Mouse (Mus musculus) liver, adult 2 months (tissue): ENCODE measurements at regions not wholly inside any gene's neighbourhood (a gene's known extent, or its start where the extent isn't known, plus 50 kb on each side); places are given as distances from the start of the nearest gene placed in this dataset.

ENCODE experiments used
- DNase-seq: peaks from one replicate; pipeline ENCODE4 v3.0.0-alpha.2; 2011; ENCODE audit warnings: low read depth, low spot score; ENCODE audit errors: extremely low read depth
- H3K27ac ChIP-seq: fragments of 200-500 bp; replicated peaks from 2 replicates; pipeline ENCODE4 v1.5.1; 2012; ENCODE audit warnings: low read depth, mild to moderate bottlenecking, control low read depth, inconsistent platforms, low read length; ENCODE audit not compliant: insufficient read depth
- H3K27me3 ChIP-seq: fragments of 200-500 bp; 2 replicates; pipeline ENCODE4 v1.6.1; 2012; ENCODE audit warnings: mild to moderate bottlenecking, moderate library complexity, low read length, inconsistent platforms; ENCODE audit not compliant: control insufficient read depth, insufficient read depth
- H3K36me3 ChIP-seq: fragments of 200-500 bp; 2 replicates; pipeline ENCODE4 v1.6.1; 2012; ENCODE audit warnings: low read length, inconsistent platforms; ENCODE audit not compliant: control insufficient read depth, insufficient read depth
- H3K4me1 ChIP-seq: fragments of 200-500 bp; 2 replicates; pipeline ENCODE4 v1.6.1; 2011; ENCODE audit warnings: low read length; ENCODE audit not compliant: control insufficient read depth, insufficient read depth
- H3K4me3 ChIP-seq: fragments of 200-500 bp; 2 replicates; pipeline ENCODE4 v1.5.1; 2011; ENCODE audit warnings: low read depth, mild to moderate bottlenecking, control low read depth, low read length, moderate library complexity; ENCODE audit not compliant: insufficient read depth
- H3K79me2 ChIP-seq: fragments of 200-500 bp; 2 replicates; pipeline ENCODE4 v1.6.1; 2012; ENCODE audit warnings: inconsistent platforms, mild to moderate bottlenecking, low read length, moderate library complexity; ENCODE audit not compliant: control insufficient read depth, insufficient read depth
- H3K9ac ChIP-seq: fragments of 200-500 bp; 2 replicates; pipeline ENCODE4 v1.6.1; 2012; ENCODE audit warnings: low read depth, mild to moderate bottlenecking, control low read depth, inconsistent platforms, low read length
- CTCF ChIP-seq: fragments of 200-500 bp; IDR thresholded peaks from 2 replicates; pipeline ENCODE4 v1.5.1; 2011; ENCODE audit warnings: low read depth, low read length, control low read depth
- POLR2A ChIP-seq: fragments of 200-500 bp; IDR thresholded peaks from 2 replicates; pipeline ENCODE4 v1.6.1; 2011; ENCODE audit warnings: low read length, control low read depth; ENCODE audit not compliant: insufficient read depth; ENCODE audit errors: extremely low read depth
- WGBS: fragments of 180-500 bp; shearing (Covaris S2); methylation state at CpG from one replicate; pipeline ENCODE4 v1.1.7; 2018; 5-methylcytosine and 5-hydroxymethylcytosine counted together

GRCm38 (mm10) chr14:25359824-25360294, 99.1 kb upstream of the Zmiz1 start:
- Histone ChIP-seq H3K36me3 (no peaks in the 10 kb centered on the region), H3K9ac (no peak overlapping the region), H3K79me2 (no peaks in the 10 kb centered on the region), H3K4me3 (no peak overlapping the region), H3K4me1 (no peaks in the 10 kb centered on the region), H3K27ac (no peak overlapping the region), H3K27me3 (no peaks in the 10 kb centered on the region)
- DNase-seq = no peak
- 88% methylated on average over 3 of the region's 3 CpGs for WGBS
- TF ChIP-seq POLR2A = no peak

GRCm38 (mm10) chr14:25360726-25361125, 98.3 kb upstream of the Zmiz1 start:
- H3K36me3 ChIP-seq = no peaks in the 10 kb centered on the region
- H3K79me2 ChIP-seq = no peaks in the 10 kb centered on the region
- H3K27ac ChIP-seq = no peak overlapping the region
- no peaks in the 10 kb centered on the region for H3K4me1 ChIP-seq
- H3K4me3 ChIP-seq = no peak overlapping the region
- WGBS = 94% methylated on average over 9 of the region's 9 CpGs
- no peaks in the 10 kb centered on the region for H3K27me3 ChIP-seq
- no peak overlapping the region for H3K9ac ChIP-seq
- DNase-seq = no peak
- TF ChIP-seq CTCF (no peak), POLR2A (no peak)

GRCm38 (mm10) chr14:25361129-25361528, 97.9 kb upstream of the Zmiz1 start:
- 89% methylated on average over 3 of the region's 3 CpGs for WGBS
- H3K27me3 ChIP-seq = no peaks in the 10 kb centered on the region
- H3K9ac ChIP-seq = no peak overlapping the region
- no peak overlapping the region for H3K4me3 ChIP-seq
- DNase-seq = no peak
- no peaks in the 10 kb centered on the region for H3K4me1 ChIP-seq
- no peaks in the 10 kb centered on the region for H3K79me2 ChIP-seq
- no peak overlapping the region for H3K27ac ChIP-seq
- no peaks in the 10 kb centered on the region for H3K36me3 ChIP-seq
- TF ChIP-seq POLR2A (no peak), CTCF (no peak)

GRCm38 (mm10) chr14:25362771-25363170, 96.2 kb upstream of the Zmiz1 start:
- Histone ChIP-seq H3K27me3 (no peaks in the 10 kb centered on the region), H3K79me2 (no peaks in the 10 kb centered on the region), H3K27ac (no peak overlapping the region), H3K4me1 (no peaks in the 10 kb centered on the region), H3K9ac (no peak overlapping the region), H3K4me3 (no peak overlapping the region), H3K36me3 (no peaks in the 10 kb centered on the region)
- TF ChIP-seq POLR2A (no peak), CTCF (no peak)
- 42% methylated on average over 1 of the region's 1 CpGs for WGBS
- no peak for DNase-seq

GRCm38 (mm10) chr14:25365226-25365800, 93.7 kb upstream of the Zmiz1 start:
- H3K4me3 ChIP-seq = no peak overlapping the region
- H3K4me1 ChIP-seq = no peaks in the 10 kb centered on the region
- H3K79me2 ChIP-seq = no peaks in the 10 kb centered on the region
- H3K27ac ChIP-seq = no peak overlapping the region
- no peak overlapping the region for H3K9ac ChIP-seq
- TF ChIP-seq CTCF (no peak), POLR2A (no peak)
- H3K27me3 ChIP-seq = no peaks in the 10 kb centered on the region
- no peak for DNase-seq
- WGBS = 63% methylated on average over 10 of the region's 10 CpGs
- no peaks in the 10 kb centered on the region for H3K36me3 ChIP-seq

GRCm38 (mm10) chr14:25366009-25366408, 93.0 kb upstream of the Zmiz1 start:
- no peak overlapping the region for H3K4me3 ChIP-seq
- no peak overlapping the region for H3K9ac ChIP-seq
- DNase-seq = no peak
- H3K36me3 ChIP-seq = no peaks in the 10 kb centered on the region
- no peak overlapping the region for H3K27ac ChIP-seq
- TF ChIP-seq CTCF (no peak), POLR2A (no peak)
- WGBS = 78% methylated on average over 5 of the region's 5 CpGs
- no peaks in the 10 kb centered on the region for H3K79me2 ChIP-seq
- H3K4me1 ChIP-seq = no peaks in the 10 kb centered on the region
- no peaks in the 10 kb centered on the region for H3K27me3 ChIP-seq
